Mouse (Mus musculus) intestine, embryonic 16.5 days (tissue): ENCODE results near the gene Rtn4rl1. TPM values are rescaled to one million over a fixed set of nuclear protein-coding genes. Genes with fewer than 3 reads are reported as not detected.

Source experiments
- ATAC-seq: fragments of 200-750 bp; cut with Nextera tagmentation; 2 replicates; pipeline ENCODE4 v1.8.0; 2017; ENCODE audit warnings: moderate TSS enrichment, moderate library complexity
- H3K27ac ChIP-seq: fragments of 300-500 bp; sonication (generic); 2 replicates; pipeline ENCODE4 v1.5.1; 2014; ENCODE audit warnings: mild to moderate bottlenecking, low read length
- H3K27me3 ChIP-seq: fragments of 300-500 bp; sonication (generic); replicated peaks from 2 replicates; pipeline ENCODE4 v1.6.1; 2014; ENCODE audit warnings: low read length, control low read depth, mixed read lengths; ENCODE audit not compliant: control insufficient read depth, insufficient read depth
- H3K36me3 ChIP-seq: fragments of 300-500 bp; sonication (generic); 2 replicates; pipeline ENCODE4 v1.6.1; 2014; ENCODE audit warnings: low read length, control low read depth; ENCODE audit not compliant: control insufficient read depth, insufficient read depth
- H3K4me1 ChIP-seq: fragments of 300-500 bp; sonication (generic); 2 replicates; pipeline ENCODE4 v1.6.1; 2014; ENCODE audit warnings: low read length, control low read depth, mixed read lengths; ENCODE audit not compliant: control insufficient read depth, insufficient read depth
- H3K4me2 ChIP-seq: fragments of 300-500 bp; sonication (generic); 2 replicates; pipeline ENCODE4 v1.6.1; 2014; ENCODE audit warnings: low read depth, low read length, control low read depth
- H3K4me3 ChIP-seq: fragments of 300-500 bp; sonication (generic); 2 replicates; pipeline ENCODE4 v1.5.1; 2014; ENCODE audit warnings: mild to moderate bottlenecking, low read length
- H3K9ac ChIP-seq: fragments of 300-500 bp; sonication (generic); 2 replicates; pipeline ENCODE4 v1.6.1; 2014; ENCODE audit warnings: low read depth, low read length
- H3K9me3 ChIP-seq: fragments of 300-500 bp; sonication (generic); 2 replicates; pipeline ENCODE4 v1.6.1; 2016; ENCODE audit warnings: low read length, control low read depth; ENCODE audit not compliant: control insufficient read depth
- WGBS: fragments of 180-500 bp; shearing (Covaris S2); extraction: QIAGEN DNeasy Blood & Tissue Kit; methylation state at CpG from one replicate; pipeline ENCODE4 v1.1.7; 2014; 5-methylcytosine and 5-hydroxymethylcytosine counted together
- polyA plus RNA-seq: library from polyadenylated mRNA; unstranded; fragments of >200 nt; fragmentation: Nextera tagmentation; extraction: Ambion mirVana; gene quantifications from 2 replicates; pipeline ENCODE4 v1.2.1, GENCODE M21; 2015

Rtn4rl1 gene
- polyA plus RNA-seq, 1 experiment from 2014 or later = 1.5 TPM

DNA sequence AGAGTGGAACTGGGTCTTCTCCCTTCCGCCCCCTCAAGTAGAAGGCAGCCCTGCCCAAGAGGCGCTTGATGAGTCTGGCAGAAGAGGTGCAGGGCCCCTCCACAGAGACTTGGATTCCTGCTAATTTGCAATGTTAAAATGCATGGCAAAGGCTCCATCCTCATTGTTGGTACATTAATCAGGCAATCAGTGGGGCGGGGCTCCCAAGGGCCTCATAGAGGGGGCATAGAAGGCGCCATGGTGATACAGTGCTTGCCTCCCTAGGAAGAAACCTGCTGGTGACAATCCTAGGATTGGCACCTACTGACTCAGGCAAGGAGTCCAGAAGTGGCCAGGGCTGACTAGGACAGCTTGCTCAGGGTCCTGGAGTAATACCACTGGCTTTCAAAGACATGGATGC, 68.1 kb downstream of the Rtn4rl1 start:
- no peaks in the 10 kb centered on the region for H3K9me3 ChIP-seq
- no peaks in the 10 kb centered on the region for H3K27me3 ChIP-seq
- no peak overlapping the region for H3K4me3 ChIP-seq
- no peak overlapping the region for H3K4me2 ChIP-seq
- no peak for ATAC-seq
- peaks cover 15% of the 10 kb centered on the region for H3K4me1 ChIP-seq
- WGBS = 86% methylated on average over 4 of the region's 4 CpGs
- no peaks in the 10 kb centered on the region for H3K36me3 ChIP-seq
- H3K9ac ChIP-seq = no peak overlapping the region
- H3K27ac ChIP-seq = no peak overlapping the region

DNA sequence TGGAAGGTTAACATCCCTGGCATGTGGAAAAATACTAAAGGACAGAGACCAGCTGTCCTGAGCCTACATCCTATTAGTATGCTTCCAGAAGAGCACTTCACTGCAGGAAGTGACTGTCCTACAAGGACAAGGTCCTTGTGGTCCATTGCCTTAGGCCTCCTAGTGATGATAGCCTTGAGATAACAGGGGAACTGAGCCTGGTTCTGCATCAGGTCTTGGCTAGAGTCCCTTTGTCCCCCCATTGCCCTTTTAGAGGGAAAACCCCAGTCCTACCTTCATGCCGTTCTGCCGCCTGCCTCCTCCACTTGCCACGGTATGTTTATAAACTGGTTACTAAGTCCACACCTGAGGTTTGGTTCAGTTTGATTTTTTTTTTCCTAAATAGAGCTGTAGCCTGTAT, 68.6 kb downstream of the Rtn4rl1 start:
- Histone ChIP-seq H3K4me3 (no peak overlapping the region), H3K27me3 (no peaks in the 10 kb centered on the region), H3K4me1 (peaks cover 15% of the 10 kb centered on the region), H3K4me2 (no peak overlapping the region), H3K9me3 (no peaks in the 10 kb centered on the region), H3K36me3 (no peaks in the 10 kb centered on the region), H3K27ac (0 out of 2 replicates have a peak overlapping the region, but pooled peaks have one; percentile 40), H3K9ac (no peak overlapping the region)
- 66% methylated on average over 3 of the region's 3 CpGs for WGBS
- ATAC-seq = no peak

DNA sequence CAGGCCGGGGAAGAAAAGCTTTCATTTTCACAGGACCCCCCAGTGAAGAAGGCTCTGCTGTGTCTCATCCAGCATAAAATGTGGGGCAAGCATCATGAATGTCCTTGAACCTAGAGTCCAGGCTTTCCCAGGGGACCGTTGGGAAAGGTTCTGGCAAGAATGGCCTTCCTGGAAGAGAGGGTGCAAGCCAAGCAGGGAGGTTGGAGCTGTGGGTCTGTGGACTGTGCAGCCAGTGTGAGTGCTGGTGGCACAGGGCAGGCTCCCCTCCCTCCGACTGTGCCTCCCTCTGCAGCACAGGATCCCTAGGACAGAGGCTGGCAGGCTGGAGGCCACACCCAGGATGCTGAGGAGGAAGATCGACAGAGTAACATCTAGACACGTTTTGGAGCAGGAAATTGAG, 69.2 kb downstream of the Rtn4rl1 start:
- H3K4me2 ChIP-seq = no peak overlapping the region
- H3K27me3 ChIP-seq = no peaks in the 10 kb centered on the region
- H3K36me3 ChIP-seq = no peaks in the 10 kb centered on the region
- H3K9ac ChIP-seq = no peak overlapping the region
- H3K4me1 ChIP-seq = peaks cover 15% of the 10 kb centered on the region
- H3K27ac ChIP-seq = peak overlapping the region; percentile 40; the same call in 1 of the 2 replicates
- 39% methylated on average over 5 of the region's 5 CpGs for WGBS
- H3K9me3 ChIP-seq = no peaks in the 10 kb centered on the region
- no peak overlapping the region for H3K4me3 ChIP-seq
- ATAC-seq = no peak

DNA sequence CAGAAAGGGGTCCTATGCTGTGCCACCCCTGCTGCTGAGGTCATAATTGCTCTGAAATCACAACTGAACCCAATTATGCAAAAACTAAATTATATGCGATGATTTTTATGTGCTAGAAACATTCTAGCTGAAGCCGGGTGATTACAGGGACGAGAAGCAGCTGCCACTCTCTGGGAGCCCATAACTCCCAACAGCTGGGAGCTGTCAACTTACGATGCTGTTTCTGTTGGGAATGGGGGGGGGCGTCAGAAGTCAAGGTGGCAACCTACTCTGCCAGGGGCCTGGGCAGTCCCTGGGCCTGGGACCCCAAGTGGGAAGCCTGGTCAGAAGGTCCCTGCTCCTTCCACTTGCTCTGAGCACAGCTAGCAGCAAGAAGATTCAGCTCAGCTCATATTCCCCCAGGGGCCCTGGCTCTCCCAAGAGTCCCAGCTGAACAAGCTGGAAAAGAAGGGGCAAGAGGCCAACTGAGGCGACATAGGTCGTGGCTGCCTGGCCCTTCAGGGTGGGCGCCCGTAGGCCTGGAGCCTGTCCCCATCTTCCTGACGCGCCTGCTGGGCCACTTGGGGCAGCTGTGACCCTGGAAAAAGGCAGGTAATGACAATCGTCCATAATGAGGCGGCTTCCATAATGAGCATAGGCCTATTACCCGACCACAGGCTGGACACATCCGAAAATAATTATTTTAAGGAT, 69.8 kb downstream of the Rtn4rl1 start:
- peak overlapping the region; percentile 40 for H3K27ac ChIP-seq
- no peak for ATAC-seq
- H3K36me3 ChIP-seq = no peaks in the 10 kb centered on the region
- H3K4me2 ChIP-seq = no peak overlapping the region
- H3K4me1 ChIP-seq = peaks cover 15% of the 10 kb centered on the region
- no peaks in the 10 kb centered on the region for H3K27me3 ChIP-seq
- no peaks in the 10 kb centered on the region for H3K9me3 ChIP-seq
- no peak overlapping the region for H3K4me3 ChIP-seq
- 66% methylated on average over 15 of the region's 15 CpGs for WGBS
- no peak overlapping the region for H3K9ac ChIP-seq

DNA sequence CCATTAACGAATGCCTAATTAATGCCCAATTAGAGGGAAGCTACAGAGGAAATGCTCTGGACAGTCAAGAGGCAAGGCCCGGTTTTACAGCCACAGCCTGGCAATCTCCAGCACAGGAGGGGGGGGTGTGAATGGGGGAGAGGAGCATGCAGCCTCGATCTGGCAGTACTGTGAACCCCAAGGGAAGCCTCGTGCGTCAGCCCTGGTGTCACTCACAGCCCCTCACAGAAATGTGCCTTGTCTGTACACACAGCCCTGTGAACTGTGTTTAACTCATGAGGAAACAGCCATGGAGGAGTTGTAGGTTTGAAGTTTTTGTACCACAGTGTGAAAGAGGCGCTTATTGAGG, 70.4 kb downstream of the Rtn4rl1 start:
- Histone ChIP-seq H3K27ac (no peak overlapping the region), H3K9ac (no peak overlapping the region), H3K4me1 (peaks cover 15% of the 10 kb centered on the region), H3K27me3 (no peaks in the 10 kb centered on the region), H3K36me3 (no peaks in the 10 kb centered on the region), H3K9me3 (no peaks in the 10 kb centered on the region), H3K4me2 (no peak overlapping the region), H3K4me3 (no peak overlapping the region)
- 59% methylated on average over 6 of the region's 6 CpGs for WGBS
- no peak for ATAC-seq

DNA sequence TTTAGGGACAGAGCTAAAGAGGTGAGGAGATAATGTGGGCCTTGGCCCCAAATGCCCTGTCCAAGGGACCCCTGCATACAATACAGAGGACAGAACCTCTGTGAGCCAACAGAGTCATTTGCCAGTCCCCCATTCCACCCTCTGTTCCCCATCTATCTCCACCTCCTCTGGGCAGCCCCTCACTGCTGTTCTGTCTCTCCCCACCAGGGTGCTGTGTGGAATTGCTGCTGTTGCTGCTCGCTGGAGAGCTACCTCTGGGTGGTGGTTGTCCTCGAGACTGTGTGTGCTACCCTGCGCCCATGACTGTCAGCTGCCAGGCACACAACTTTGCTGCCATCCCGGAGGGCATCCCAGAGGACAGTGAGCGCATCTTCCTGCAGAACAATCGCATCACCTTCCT, 71.0 kb downstream of the Rtn4rl1 start:
- Histone ChIP-seq H3K27ac (no peak overlapping the region), H3K27me3 (no peaks in the 10 kb centered on the region), H3K9ac (no peak overlapping the region), H3K4me1 (peaks cover 15% of the 10 kb centered on the region), H3K36me3 (no peaks in the 10 kb centered on the region), H3K4me3 (no peak overlapping the region), H3K9me3 (no peaks in the 10 kb centered on the region), H3K4me2 (no peak overlapping the region)
- no peak for ATAC-seq
- WGBS = 91% methylated on average over 6 of the region's 6 CpGs

DNA sequence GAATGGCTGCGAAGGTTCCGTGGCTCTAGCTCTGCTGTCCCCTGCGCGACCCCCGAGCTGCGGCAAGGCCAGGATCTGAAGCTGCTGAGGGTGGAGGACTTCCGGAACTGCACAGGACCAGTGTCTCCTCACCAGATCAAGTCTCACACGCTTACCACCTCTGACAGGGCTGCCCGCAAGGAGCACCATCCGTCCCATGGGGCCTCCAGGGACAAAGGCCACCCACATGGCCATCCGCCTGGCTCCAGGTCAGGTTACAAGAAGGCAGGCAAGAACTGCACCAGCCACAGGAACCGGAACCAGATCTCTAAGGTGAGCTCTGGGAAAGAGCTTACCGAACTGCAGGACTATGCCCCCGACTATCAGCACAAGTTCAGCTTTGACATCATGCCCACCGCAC, 72.0 kb downstream of the Rtn4rl1 start:
- Histone ChIP-seq H3K9ac (0 out of 2 replicates have a peak overlapping the region, but pooled peaks have one; percentile 24), H3K36me3 (no peaks in the 10 kb centered on the region), H3K27ac (no peak overlapping the region), H3K4me1 (peaks cover 15% of the 10 kb centered on the region), H3K4me3 (no peak overlapping the region), H3K27me3 (no peaks in the 10 kb centered on the region), H3K9me3 (no peaks in the 10 kb centered on the region), H3K4me2 (no peak overlapping the region)
- ATAC-seq = no peak
- WGBS = 73% methylated on average over 15 of the region's 15 CpGs

DNA sequence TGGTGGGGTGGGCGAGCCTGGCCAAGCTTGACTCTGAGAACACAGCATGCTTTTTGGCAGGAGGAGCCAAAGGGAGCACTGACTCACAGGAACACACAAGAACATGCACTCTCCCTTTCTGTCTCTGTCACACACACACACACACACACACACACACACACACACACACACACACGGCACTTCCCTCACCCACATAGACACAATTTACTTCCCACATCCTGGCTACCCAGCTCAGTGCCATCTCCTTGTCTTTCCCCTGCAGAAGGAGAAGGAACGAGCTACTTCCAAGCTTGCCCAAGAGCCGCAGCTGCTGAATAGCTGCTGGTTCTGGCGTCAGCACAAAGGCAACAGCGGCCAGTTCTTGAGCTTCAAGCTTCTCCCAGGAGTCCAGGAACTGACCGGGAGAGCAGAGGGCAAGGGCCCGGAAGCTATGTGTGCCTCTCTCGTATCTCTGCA, 74.3 kb downstream of the Rtn4rl1 start:
- no peak for ATAC-seq
- H3K36me3 ChIP-seq = no peaks in the 10 kb centered on the region
- H3K9me3 ChIP-seq = no peaks in the 10 kb centered on the region
- H3K4me3 ChIP-seq = no peak overlapping the region
- 58% methylated on average over 9 of the region's 9 CpGs for WGBS
- H3K4me1 ChIP-seq = peaks cover 1% of the 10 kb centered on the region
- H3K4me2 ChIP-seq = no peak overlapping the region
- no peak overlapping the region for H3K9ac ChIP-seq
- no peak overlapping the region for H3K27ac ChIP-seq
- H3K27me3 ChIP-seq = no peaks in the 10 kb centered on the region

DNA sequence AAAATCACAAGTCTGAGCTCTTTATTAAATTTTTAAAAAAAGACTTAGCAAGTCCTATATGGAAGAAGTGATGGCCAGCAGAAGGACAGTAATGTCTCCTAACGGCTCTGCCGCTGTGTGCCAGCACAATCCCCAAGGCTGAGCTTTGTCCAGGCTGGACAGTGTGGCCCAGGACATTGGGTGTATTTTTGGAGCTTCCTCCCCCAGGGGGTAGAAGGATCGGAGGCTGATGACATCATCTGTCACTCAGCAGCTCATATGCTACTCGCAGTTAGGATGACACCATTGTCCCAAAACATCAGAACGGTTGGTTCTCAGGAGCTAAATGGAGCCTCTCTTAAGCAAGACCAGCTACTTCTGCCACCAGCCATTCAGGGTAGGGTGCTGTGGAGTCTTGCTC, 74.9 kb downstream of the Rtn4rl1 start:
- Histone ChIP-seq H3K9ac (no peak overlapping the region), H3K4me1 (no peaks in the 10 kb centered on the region), H3K4me2 (no peak overlapping the region), H3K27ac (no peak overlapping the region), H3K9me3 (no peaks in the 10 kb centered on the region), H3K27me3 (no peaks in the 10 kb centered on the region), H3K4me3 (no peak overlapping the region), H3K36me3 (no peaks in the 10 kb centered on the region)
- ATAC-seq = no peak
- WGBS = 69% methylated on average over 5 of the region's 5 CpGs

DNA sequence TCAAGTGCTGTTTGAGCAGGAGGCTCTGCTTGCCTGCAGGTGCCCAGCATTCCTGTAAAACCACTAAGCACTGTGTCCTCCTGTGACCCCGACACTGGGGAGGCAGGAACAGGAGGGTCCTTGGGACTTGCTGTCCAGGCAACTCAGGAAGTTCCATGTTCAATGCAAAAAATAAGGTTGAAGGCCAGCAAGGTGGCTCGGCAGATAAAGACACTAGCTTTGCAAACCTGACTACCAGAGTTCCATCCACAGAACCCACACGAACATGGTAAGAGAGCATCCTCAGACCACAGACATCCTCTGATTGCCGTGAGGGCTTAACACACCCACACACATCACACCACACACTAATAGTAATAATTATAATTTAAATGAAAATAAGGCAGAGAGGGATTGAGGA, 75.6 kb downstream of the Rtn4rl1 start:
- no peak for ATAC-seq
- Histone ChIP-seq H3K36me3 (no peaks in the 10 kb centered on the region), H3K9ac (no peak overlapping the region), H3K27me3 (no peaks in the 10 kb centered on the region), H3K9me3 (no peaks in the 10 kb centered on the region), H3K4me2 (no peak overlapping the region), H3K4me3 (no peak overlapping the region), H3K4me1 (no peaks in the 10 kb centered on the region), H3K27ac (no peak overlapping the region)
- WGBS = 80% methylated on average over 4 of the region's 4 CpGs
